Mouse (Mus musculus): ENCODE data around the gene Phf5a.
A peak's percentile ranks its signal among the peaks of the same experiment; 100 is the strongest.

DNA sequence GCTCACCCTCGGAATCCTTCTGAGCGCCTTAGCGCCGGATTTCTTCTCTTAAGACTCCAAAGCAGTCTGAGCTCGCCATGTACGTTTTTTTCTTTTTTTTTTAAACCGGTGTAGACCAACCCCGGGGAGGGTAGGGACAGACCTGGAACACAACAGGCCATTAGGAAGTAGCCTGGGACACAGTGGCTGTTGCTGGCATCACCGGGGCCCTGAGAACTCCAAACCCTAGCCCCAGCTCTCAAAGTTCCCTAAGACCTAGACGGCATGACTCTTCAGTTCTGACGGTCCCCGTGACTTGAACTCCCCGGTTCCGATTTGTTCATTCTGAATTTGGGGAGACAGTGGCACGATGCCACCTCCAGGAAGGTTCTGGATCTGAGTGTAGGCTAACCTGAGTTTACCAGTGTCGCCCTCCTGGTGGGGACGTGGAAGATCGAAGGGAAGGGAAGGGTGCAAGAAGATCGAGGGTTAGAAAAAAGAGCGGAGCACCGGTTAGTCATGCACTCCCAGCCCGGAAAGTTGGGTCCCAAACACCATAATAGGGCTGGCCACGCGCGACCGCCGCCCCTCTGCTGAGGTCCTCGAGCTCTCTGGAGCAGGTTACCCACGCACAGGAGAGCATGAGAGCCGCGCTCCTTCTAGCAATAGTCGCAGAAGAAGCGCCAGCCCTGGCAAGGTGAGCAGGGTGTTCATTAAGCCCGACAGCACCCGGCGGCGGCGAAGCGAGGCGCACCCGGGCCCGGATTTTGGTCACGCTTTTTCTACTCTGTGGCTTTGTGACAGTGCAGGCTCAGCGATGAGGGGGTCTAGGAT is 13.0 kb downstream of the Phf5a start, which contains the start of gene Tob2:
- TF ChIP-seq CTCF (IDR thresholded peaks at IDR 0.05; ENCODE audit: borderline replicate concordance, extremely low read depth, insufficient read depth, insufficient read length), result no peak
- TF ChIP-seq POLR2A (IDR thresholded peaks at IDR 0.05; ENCODE audit: borderline replicate concordance, extremely low read depth, insufficient read depth, insufficient read length, poor library complexity, severe bottlenecking), result peak; percentile 7; the same call in 1 of the 2 replicates

Data from brain, embryonic 14.5 days (tissue).